Mouse (Mus musculus): ENCODE results near the gene Git1.

- TF ChIP-seq POLR2A (IDR thresholded peaks at IDR 0.05; ENCODE audit: low read depth, low read length) (no peak), CTCF (IDR thresholded peaks at IDR 0.05; ENCODE audit: extremely low read depth, insufficient read length, insufficient replicate concordance, low read depth, low read length) (no peak)
These were observed 7.3 kb downstream of the Git1 start for GRCm38 (mm10) chr11:77500361-77501325.

Measured in small intestine, adult 2 months (tissue).